Mouse (Mus musculus) ES-E14 (cell line): ENCODE results near the gene Fbxl18.

Source experiments
- CHD2 ChIP-seq: IDR thresholded peaks from 2 replicates; pipeline ENCODE4 v1.6.1; 2014; ENCODE audit warnings: mild to moderate bottlenecking, low read depth, low read length, inconsistent platforms
- HCFC1 ChIP-seq: IDR thresholded peaks from 2 replicates; pipeline ENCODE4 v1.6.1; 2012; ENCODE audit warnings: low read length, inconsistent platforms, borderline replicate concordance; ENCODE audit not compliant: insufficient read depth
- MAFK ChIP-seq: IDR thresholded peaks from 2 replicates; pipeline ENCODE4 v1.6.1; 2014; ENCODE audit warnings: mild to moderate bottlenecking, low read depth, low read length, inconsistent platforms; ENCODE audit not compliant: insufficient read depth
- ZC3H11A ChIP-seq: IDR thresholded peaks from 2 replicates; pipeline ENCODE4 v1.6.1; 2012; ENCODE audit warnings: low read depth, mild to moderate bottlenecking, inconsistent platforms, low read length, borderline replicate concordance

- no peak for TF ChIP-seq CHD2
- TF ChIP-seq MAFK = no peak
- TF ChIP-seq HCFC1 = no peak
- TF ChIP-seq ZC3H11A = no peak
These were observed 3.1 kb upstream of the Fbxl18 start for GRCm38 (mm10) chr5:142898316-142898715.
